Mouse (Mus musculus) ovary, postnatal 36 days (tissue): ENCODE measurements around the gene Cfap20.
"Not testable (repeated sequence)": the region's sequence is repeated elsewhere in the genome, so short reads cannot be mapped to it uniquely, and the experiment has no call there.

Source experiments
- DNase-seq: peaks from one replicate; pipeline ENCODE4 v3.0.0; 2022; ENCODE audit warnings: low spot score, mixed read lengths

Cfap20 gene

DNA sequence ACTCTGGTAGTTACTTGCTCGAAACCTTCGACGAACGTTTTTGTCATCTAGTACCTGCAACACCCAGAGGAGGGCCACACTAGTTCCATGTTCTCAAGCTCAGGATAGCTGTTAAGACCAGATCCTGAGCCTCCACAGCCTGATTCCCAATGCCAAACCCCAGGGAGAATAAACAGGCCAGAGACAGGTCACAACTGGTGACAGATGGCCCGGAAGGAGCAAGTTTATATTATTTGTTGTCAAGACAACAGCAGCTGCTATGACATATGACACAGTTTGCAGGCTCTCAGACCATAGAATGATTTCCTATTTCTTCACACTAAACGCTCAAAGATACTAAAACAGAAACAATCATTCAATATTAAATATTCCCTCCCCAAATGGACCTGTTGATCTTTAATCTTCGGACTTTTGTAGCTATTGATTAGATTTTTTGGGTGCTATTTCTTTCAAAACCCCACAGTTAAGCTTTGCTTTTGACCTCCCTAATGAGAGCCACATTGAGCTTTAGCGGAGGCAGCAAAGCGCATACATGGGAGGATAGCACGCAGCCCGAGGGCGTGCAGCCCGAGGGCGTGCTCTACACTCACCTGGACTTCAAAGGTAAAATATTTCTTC is 12.4 kb downstream of the Cfap20 start:
- DNase-seq = no peak

DNA sequence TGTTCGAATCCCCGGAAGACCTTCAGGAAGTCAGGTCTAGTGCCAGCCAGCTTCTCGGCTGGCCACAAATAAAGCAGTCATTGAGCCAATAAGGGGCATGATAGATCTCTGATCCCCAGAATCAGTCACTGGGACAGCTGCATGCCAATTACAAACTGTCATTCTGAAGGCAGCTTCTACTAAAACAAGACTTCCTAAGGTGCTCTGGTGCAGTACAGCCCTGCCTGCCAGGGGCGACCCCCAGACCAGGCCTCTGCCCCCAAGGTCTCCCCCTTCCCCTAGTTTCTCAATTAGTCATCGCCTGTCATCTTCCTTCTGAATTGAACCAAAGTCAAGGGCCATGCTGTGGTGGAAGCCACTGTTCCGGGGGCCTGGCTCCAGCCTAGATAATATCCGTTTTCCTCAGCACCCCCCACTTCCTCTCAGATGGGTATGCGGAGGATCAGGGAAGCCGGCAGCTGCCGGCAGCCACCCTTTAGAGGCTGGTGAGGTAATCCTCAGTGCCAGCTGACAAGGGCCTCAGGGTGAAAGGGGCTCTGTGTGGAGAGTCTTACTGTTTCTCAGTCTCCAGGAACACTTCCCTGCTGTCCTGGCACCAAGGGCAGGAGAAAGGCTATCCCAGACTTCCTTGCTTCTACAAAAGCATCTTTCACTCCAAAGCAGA is 23.2 kb downstream of the Cfap20 start:
- no peak for DNase-seq

DNA sequence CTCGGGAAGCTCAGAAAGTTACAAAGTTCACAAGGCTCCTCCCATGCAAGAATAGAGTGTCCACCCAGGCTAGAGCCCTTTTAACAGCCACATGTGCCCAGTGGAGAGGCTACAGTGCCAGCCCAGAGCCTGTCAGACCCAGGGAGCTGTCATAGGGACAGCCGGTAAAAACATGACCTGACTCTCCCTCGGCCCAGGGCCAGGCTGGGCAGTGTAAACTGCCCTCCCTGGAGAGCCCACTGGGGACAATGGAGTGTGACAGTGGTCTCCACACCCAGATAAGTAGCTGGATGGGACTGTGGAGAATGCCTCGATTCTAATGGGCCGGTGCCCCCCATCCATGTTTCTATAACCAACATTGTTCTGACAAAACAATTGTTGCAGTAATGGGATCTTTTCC is 25.2 kb downstream of the Cfap20 start:
- DNase-seq = no peak

DNA sequence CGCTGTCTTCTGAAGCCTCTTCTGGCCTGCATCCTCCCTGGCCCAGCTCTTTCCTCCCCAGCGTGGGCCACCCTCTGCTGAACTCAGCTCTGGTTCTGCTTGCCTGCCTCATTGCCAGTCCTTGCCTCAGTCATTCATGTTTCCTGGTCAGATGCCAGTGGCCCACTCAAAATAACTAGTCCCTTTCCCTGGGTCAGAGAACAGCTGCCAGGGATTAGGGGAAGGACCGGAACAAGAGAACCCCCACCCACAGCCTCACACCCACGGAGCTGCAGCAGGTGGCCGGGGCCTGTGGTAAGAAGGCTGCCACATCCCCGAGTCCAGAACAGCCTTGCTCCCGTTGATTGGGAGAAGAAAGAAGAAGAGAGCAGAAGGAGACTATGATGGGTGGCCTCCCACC is 33.6 kb downstream of the Cfap20 start:
- DNase-seq = no peak

DNA sequence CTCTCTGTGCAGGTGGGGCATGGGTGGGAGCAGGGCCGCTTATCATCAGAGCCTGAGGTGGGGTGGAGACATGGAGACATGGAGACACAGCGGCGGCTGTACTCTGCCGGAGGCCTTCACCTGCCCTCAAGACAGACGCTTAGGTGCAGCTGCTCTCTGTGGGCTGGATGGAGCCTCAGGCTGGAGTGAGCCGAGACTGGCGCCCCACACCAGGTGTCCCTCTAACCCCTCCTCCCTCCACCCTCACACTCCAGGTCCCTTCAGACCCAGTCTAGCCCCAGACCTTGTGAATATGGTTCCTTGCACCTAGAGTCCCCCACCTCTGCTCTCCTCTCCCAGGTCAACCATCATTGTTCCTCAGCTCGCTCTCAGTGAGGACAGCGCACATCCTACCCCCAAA is 35.5 kb downstream of the Cfap20 start:
- no peak for DNase-seq

DNA sequence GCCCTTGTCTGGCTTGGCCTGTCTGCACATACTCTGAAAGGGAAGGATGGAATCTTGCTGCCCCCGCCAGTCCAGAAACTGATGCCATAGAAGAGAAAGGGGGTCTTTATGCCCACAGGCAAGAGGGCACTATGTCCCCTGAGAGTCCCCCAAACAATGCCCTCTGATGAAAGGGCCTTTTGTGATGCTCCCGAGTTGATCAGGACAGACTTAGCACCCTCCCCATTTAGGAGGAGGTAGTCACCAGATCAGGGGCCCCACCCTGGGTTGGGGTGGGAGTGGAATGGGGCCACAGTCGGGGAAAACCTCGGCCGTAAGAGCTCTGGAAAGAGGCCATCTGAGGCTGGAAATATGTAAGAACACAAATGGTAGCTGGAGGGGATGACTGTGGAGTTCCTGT is 37.5 kb downstream of the Cfap20 start:
- no peak for DNase-seq

DNA sequence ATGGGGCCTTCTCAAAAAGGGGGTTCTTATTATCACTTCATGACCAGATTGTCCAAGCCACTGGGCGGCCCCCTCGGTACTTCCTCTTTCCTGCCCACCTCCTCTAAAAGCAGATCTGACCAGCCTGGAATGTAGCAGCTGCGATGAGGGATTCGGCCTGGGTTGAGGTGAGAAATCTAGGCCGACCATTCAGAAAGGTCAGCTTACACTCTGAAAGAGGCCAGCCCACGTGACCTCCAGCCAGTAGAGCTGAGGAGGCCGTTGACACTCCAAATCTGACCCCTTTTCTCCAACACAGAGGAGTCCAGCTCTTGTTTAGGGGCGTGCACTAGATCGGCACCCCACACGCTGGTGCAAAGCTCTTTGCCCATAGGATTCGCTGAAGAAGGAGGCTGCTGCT is 37.9 kb downstream of the Cfap20 start:
- DNase-seq = no peak

DNA sequence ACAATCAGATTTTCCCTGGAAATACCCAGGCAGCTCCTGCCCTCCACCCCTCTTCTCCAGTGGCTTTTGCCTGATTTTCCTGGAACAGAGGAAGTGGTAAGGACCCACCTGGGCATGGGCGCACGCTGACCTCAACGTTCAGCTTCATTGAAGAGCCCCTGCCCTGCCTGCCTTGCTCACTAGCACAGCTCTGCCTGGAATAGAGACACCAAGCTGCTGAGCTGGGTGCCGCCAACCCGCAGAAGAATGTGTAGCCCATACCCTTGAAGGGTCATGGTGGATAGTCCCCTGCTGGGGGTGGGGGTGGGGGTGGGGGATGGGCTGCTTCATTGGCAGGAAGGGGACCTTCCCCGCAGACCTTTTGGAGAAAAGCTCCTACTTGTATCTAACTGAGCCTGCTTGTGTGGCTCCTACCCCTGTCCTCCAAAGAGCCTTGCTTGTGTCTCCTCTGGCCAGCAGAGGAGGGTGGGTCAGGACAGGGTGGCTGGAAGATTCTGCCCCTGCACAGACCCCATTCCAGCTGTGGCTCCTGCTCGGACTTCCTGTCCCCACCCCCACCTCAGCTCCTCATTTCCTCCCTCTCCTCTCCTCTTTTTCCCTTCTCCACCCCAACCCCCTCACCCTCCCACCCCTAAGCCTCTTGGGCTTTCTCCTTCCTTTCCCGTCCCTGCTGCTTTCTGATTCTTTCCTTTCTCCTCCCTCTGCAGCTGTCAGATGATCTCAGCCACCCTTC is 39.3 kb downstream of the Cfap20 start:
- DNase-seq = no peak

DNA sequence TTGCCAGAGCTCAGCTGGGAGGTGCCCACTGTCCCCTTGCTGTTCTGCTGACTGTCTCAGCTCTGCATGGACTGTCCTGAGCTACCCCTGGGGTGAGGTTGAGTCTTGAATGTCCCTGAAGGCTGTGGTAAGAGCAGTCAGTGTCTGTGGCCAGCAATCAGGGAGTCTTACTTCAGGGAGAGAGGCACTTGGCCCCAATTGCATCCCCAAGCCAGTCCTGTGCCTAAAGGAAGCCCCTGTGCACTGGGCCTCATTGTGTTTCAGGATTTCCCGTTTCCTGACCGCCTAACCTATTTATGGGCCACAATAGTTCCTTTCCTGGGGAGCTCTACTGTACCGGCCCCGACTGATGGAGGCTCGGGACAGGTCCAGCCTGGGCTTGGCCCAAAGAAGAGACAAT is 42.1 kb downstream of the Cfap20 start:
- DNase-seq = no peak

DNA sequence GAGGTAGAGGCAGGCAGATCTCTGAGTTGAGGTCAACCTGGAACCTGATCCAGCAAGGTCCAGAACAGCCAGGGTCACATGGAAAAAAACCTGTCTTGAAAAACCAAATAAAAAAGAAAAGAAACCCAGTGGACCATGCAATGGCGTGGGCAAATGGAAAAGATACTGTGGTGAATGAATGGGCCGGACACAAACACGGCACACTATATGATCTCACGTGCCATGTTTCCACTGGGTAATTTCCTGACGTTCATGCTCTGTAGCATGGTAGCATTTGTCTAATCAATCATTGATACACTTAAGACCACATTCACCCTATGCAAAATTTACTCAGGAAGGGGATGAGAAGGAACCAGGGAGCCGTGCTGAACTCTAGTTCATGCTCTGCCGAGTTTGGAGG is 43.6 kb downstream of the Cfap20 start:
- no peak for DNase-seq

DNA sequence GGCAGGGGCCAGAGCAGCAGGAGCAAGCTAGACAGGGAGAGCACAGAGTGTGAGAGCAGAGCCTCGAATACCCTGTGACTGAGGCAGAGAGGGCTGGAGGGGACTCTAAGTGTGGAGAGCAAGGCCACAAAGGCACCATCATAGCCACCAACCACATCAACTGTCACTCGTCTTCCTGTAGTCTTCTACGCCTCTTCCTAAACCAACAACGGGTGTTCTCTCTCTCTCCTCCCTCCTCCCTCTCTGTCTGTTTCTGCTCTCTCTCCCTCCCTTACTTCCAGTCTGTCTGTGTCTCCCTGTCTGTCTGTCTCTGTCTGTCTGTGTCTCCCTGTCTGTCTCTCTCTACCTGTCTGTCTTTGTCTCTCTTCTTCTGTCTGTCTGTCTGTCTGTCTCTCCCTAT is 44.4 kb downstream of the Cfap20 start:
- DNase-seq = no peak

DNA sequence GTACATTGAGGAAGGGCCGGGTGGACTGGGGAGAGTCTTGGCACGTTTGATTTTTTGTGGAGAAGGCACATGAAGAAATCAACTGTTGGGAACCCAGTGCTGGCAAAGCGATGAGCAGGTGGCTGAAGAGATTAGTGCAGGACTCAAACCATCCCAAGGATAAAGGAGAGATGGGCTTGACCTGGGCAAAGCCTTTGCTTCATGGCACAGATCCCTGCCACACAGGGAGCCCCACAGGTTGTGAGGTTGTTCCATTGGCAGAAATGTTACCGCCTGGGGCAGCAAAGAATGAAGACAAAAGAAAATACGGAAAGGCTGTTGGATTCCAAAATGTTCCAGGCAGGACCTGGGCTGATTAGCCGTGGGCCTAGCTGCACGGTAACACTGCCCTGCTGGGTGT is 46.7 kb downstream of the Cfap20 start:
- no peak for DNase-seq

DNA sequence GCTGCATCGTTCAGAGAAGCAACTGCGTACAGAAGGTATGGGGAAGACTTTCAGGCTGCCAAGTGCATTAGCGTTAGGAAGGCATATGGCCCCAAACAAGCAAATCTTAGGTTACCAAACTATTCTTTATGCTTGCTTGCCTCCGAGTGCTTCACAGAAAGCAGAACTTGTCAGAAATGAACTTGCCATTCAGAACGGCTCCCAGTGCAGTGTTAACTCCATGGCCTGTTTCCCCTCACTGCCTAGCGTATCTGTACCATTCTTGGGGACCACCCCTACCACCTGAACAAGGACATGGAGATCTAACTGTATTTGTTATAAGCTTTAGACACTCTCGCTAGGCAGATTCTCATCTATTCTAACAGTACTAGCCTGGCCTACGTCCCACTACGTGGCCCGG is 47.4 kb downstream of the Cfap20 start:
- no peak for DNase-seq

DNA sequence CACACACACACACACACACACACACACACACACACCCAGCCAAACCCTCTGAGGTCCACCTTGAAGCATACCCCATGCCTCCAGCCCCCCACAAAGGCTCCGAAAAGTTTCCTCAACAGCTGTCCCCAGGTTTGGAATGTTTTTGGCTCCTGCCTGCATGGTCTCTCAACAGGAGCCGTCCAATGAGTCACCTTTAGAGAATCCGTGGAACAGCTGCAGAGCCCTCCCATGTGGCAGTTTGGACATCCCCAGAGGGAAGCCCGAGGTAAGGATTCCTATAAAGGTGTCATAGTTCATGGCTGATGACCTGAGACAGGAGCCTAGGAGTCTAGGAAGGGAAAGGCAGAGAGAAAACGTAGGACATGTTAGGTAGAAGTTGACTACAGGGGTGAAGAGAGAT is 48.6 kb downstream of the Cfap20 start:
- no peak for DNase-seq

DNA sequence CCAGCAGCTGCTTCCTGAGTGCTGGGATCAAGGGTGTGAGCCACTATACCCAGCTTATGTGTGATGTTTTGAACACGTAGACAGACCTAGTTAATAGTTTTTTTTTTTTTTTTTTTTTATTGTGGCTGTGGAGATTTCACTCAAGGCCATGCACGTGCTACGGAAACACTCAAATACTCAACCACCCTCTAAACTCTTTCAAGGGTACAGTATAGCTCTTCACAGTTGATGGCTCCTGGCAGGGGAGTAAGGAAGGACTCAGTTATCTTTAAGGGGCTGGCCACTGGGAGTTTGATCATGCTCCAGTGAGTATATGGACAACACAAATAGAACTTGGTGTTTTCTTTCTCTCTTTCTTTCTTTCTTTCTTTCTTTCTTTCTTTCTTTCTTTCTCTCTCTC is 50.2 kb downstream of the Cfap20 start:
- no peak for DNase-seq

DNA sequence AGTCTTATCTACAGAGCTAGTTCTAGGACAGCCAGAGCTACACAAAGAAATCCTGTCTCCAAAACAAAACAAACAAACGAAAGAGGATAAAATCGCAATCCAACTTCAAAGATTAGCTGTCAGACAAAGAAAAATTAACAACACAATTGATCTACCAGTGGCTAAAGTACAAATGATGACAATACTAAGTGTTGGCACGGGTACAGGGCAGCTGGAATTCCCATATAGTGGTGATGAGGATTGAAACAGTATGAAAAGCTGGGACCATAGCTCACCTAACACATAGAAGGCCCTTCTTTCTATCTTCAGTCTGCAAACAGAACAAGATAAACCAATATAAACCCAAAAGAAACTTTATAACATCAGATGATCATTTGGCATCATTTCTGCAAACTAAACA is 53.1 kb downstream of the Cfap20 start:
- DNase-seq = no peak

DNA sequence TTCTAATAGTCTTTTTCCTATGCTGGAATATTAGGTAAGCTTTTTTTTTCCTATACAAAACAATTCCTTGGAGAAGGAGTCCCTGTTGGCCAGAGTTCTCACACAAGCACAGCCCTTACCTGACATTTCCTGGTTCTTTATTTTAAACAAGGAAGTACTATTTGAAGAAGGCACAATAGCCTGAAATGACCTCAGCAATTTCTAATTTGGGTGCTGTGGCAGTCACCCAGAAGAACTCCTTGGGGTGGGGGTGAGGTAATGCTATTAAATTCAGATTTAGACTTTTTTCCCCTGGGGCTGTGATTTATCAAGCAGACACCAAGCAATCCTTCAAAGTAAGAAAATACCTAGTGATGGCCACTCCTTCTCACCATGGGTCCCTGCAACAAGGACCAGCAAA is 53.7 kb downstream of the Cfap20 start:
- no peak for DNase-seq

DNA sequence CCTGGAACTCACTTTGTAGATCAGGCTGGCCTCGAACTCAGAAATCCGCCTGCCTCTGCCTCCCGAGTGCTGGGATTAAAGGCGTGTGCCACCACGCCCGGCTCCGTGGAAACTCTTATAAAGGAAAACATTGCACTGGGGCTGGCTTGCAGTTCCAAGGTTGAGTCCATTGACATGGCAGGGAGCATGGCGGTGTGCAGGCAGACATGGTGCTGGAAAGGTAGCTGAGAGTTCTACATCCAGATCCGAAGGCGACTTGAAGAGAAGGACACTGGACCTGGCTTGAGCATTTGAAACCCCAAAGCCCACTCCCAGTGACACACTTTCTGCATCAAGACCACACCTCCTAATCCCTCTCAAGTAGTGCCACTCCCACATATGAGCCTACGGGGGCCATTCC is 55.7 kb downstream of the Cfap20 start:
- not testable (repeated sequence) for DNase-seq

DNA sequence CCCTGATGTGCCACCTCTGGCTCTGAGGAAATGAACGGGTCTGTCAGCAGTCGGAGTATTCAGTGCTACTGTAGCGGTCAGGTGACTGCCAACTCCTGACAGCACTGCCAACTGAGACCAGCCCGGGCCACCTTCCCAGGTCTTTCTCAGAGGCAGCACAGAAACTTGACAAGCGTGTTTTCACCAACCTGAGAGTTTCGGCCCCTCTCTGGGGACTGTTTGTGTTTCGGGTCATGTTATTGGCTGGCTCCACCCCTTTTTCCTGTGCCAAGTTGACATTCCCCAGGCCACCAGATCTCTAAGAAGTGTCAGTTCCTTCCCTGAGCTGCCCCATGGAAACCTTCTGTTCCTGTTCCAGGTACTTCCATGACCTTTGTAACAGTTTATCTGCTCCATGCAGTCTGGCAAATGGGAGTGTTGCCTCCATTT is 56.8 kb downstream of the Cfap20 start:
- DNase-seq = no peak

DNA sequence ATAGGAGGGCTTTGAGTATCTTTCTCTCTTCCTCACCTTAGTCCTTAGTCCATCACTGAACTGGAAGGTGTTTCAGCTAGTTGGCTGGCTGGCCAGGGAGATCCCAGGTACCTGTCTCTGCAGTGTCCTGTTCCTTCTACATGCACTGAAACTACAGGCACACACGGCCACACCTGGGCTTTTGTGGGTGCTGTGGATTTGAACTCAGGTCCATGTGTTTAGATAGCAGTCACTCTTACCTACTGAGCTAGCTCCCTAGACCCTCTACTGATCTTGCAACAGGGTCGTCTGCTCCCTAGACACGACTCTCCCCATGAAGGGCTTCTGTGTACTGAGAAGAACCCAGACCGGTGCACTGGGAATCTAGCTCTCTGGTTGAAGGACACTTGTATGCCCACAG is 57.6 kb downstream of the Cfap20 start:
- DNase-seq = no peak

DNA sequence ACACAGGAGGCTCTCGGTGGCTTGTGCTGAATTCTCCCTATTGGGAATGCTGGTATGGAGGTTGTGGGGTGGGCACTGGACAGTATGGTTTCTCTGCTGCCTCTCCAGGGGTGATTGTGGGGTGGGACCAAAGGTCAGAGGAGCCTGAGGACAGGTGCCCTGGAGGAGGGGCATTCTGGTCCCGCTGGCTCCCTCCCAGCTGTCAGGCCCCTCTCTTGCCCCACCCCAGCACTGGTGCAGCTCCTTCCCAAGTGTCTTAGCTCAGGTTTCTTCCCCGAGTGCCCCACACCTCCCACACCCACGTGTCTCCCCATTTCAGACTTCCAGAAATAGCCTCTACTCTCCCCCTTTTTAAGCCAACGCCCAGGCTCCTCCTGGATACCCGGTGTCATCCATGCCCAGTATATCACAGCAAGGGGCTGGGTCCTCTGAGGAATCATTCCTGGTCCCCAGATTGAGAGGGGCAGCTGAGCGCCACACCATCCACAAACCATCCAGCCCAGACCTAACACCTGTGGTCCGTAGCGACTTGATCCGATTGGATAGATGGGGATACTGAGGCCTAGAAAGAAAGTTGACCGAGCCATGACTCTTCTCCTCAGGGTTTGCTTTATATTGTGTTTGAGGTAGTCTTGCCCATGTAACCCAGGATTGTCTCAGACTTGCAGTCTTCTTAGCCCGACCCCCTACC is 58.2 kb downstream of the Cfap20 start:
- DNase-seq = no peak

DNA sequence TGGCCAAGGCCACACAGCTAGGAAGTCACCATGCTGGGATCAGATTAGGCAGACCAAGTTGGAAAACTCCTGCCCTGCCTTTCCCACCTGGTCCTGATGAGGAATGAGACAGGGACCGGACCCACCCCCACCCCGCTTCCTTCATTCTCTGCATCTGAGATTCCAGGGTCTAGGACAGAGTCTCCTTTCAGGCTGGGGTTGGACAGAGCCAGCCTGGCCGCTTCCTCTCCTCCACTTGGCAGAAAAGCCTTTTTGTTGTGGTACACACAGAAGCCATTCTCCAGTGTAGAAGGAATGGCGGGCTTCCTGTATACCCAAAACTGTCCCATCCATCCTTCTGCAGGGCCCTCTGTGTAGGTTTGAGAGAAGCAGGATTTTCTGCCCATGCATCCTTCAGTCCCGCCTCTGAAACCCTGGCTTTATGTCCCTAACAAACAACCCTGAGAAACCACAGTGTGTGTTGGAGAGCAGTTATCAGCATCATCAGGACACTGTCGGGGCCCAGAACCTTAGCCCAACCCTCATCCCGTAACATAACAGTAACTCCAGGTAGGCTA is 59.2 kb downstream of the Cfap20 start:
- DNase-seq = no peak

DNA sequence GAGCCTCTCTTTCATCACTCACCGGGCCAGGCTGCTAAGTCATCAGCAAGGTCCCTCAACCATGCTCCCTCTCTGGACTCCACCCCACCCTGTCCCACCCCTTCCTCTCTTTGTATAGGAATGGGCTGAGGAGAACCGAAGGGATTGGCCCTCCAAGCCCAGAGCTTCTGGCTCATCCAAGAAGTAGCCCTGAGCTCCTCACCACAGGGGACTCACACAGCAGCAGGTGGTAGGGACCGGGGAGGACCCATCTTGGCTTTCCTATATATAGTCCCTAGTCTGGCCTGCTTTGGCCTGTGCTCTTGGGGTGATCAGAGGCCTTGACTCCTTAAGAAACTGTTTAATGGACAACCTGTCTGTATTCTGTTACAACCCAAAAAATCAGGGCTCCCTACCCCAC is 60.2 kb downstream of the Cfap20 start:
- DNase-seq = no peak
